26 mouse cellular contexts compared by ENCODE assay signal in genomic region chr7:126397822-126398221, GRCm38 (mm10). TPM values are rescaled to one million over a fixed set of nuclear protein-coding genes. Genes with fewer than 3 reads are reported as not detected.
A peak's percentile ranks its signal among the peaks of the same experiment; 100 is the strongest.
DNase-seq lines count a peak whose midpoint lies in the region; ATAC-seq and TF ChIP-seq lines count a peak whose summit lies in the region.
"Had no signal": no experiment of that assay in that cellular context is flagged by ENCODE, and none has a peak within 500 bp of the region (broad histone marks: within the 10 kb centered on the region; RNA-seq: fewer than 3 reads in every experiment).

No protein-coding gene starts in this region.

- H3K79me2 ChIP-seq in MEL (ENCODE audit: control insufficient read depth, insufficient read depth, low read length, poor library complexity): peaks cover 6% of the 10 kb centered on the region

- no peak for TF ChIP-seq CTCF in liver, postnatal 0 days (IDR thresholded peaks at IDR 0.05; ENCODE audit: low read depth)
- TF ChIP-seq CTCF in MEL (IDR thresholded peaks at IDR 0.05 in 2 of 3, conservative IDR thresholded peaks at IDR 0.05 in 1 of 3; ENCODE audit: control insufficient read depth in 1 of 3, insufficient read depth in 1 of 3, low read depth in 2 of 3, low read length in 3 of 3, poor library complexity in 1 of 3, severe bottlenecking in 1 of 3): no peak

- no peaks in the 10 kb centered on the region for H3K36me3 ChIP-seq in liver, embryonic 11.5 days (ENCODE audit: control insufficient read depth, insufficient read depth, low read length)
- H3K36me3 ChIP-seq in liver, postnatal 0 days (replicated peaks; ENCODE audit: insufficient read depth, low read length): no peaks in the 10 kb centered on the region; the same call in 1 of the 2 replicates
- peaks cover 0 to 18% of the 10 kb centered on the region in 2 experiments; a peak in 2 of 4 replicates for H3K36me3 ChIP-seq in MEL (ENCODE audit: control insufficient read depth in 1 of 2, insufficient read depth in 2 of 2, low read length in 2 of 2)
- H3K36me3 ChIP-seq in liver, embryonic 15.5 days (replicated peaks): 0 out of 2 replicates have a peak, but pooled peaks cover 4% of the 10 kb centered on the region
- H3K36me3 ChIP-seq: embryonic facial prominence, embryonic 15.5 days; forebrain, embryonic 12.5 days had no signal

- peaks cover 10% of the 10 kb centered on the region for H3K4me1 ChIP-seq in liver, embryonic 11.5 days (replicated peaks; ENCODE audit: control insufficient read depth, insufficient read depth, low read length)
- H3K4me1 ChIP-seq in liver, postnatal 0 days (ENCODE audit: insufficient read depth): no peaks in the 10 kb centered on the region
- H3K4me1 ChIP-seq in MEL (ENCODE audit: control insufficient read depth in 1 of 2, insufficient read depth in 2 of 2, low read length in 2 of 2): peaks cover 0 to 14% of the 10 kb centered on the region in 2 experiments; a peak in 2 of 4 replicates
- H3K4me1 ChIP-seq in liver, embryonic 15.5 days (replicated peaks): peaks cover 32% of the 10 kb centered on the region

- peak overlapping the region; percentile 54; the same call in 1 of the 2 replicates for H3K9ac ChIP-seq in liver, embryonic 11.5 days (ENCODE audit: low read depth, low read length)
- H3K9ac ChIP-seq in liver, postnatal 0 days (replicated peaks): no peak overlapping the region
- no peak overlapping the region for H3K9ac ChIP-seq in MEL (ENCODE audit: control insufficient read depth, low read depth, low read length, poor library complexity, severe bottlenecking)
- 0 out of 2 replicates have a peak overlapping the region, but pooled peaks have one; percentile 12 for H3K9ac ChIP-seq in liver, embryonic 15.5 days
- H3K9ac ChIP-seq: embryonic facial prominence, embryonic 13.5 days; embryonic facial prominence, embryonic 15.5 days; forebrain, embryonic 12.5 days had no signal

- WGBS in liver, embryonic 11.5 days: 41% methylated on average over 4 of the region's 4 CpGs
- 64% methylated on average over 4 of the region's 4 CpGs for WGBS in liver, postnatal 0 days (ENCODE audit: insufficient replicate concordance)
- WGBS in liver, embryonic 15.5 days (ENCODE audit: insufficient replicate concordance): 32% methylated on average over 4 of the region's 4 CpGs

- no peak overlapping the region for H3K27ac ChIP-seq in liver, embryonic 11.5 days (ENCODE audit: low read depth, low read length)
- H3K27ac ChIP-seq in liver, postnatal 0 days (ENCODE audit: low read depth): no peak overlapping the region
- H3K27ac ChIP-seq in MEL (ENCODE audit: control insufficient read depth, low read depth, low read length): peak overlapping the region; percentile 94; the same call in 1 of the 2 replicates
- H3K27ac ChIP-seq in liver, embryonic 15.5 days (replicated peaks): peak overlapping the region; percentile 53; the same call in 1 of the 2 replicates
- H3K27ac ChIP-seq: embryonic facial prominence, embryonic 13.5 days; embryonic facial prominence, embryonic 15.5 days; forebrain, embryonic 12.5 days had no signal

- H3K27me3 ChIP-seq in liver, embryonic 11.5 days (replicated peaks; ENCODE audit: control insufficient read depth, insufficient read depth, low read length): no peaks in the 10 kb centered on the region
- no peaks in the 10 kb centered on the region for H3K27me3 ChIP-seq in liver, postnatal 0 days (ENCODE audit: insufficient read depth, low read length)
- H3K27me3 ChIP-seq in MEL (ENCODE audit: control insufficient read depth in 1 of 2, insufficient read depth in 2 of 2, low read length in 2 of 2): no peaks in the 10 kb centered on the region
- H3K27me3 ChIP-seq in liver, embryonic 15.5 days: no peaks in the 10 kb centered on the region
- H3K27me3 ChIP-seq: CH12.LX; embryonic facial prominence, embryonic 13.5 days; embryonic facial prominence, embryonic 15.5 days; forebrain, embryonic 12.5 days had no signal

- TF ChIP-seq RAD21 in MEL (IDR thresholded peaks at IDR 0.05; ENCODE audit: low read depth, low read length): no peak

- no peak overlapping the region for H3K4me3 ChIP-seq in liver, embryonic 11.5 days (ENCODE audit: low read depth, low read length)
- no peak overlapping the region for H3K4me3 ChIP-seq in liver, postnatal 0 days (ENCODE audit: low read depth, low read length)
- H3K4me3 ChIP-seq in MEL (ENCODE audit: control insufficient read depth in 1 of 2, insufficient read depth in 1 of 2, low read depth in 2 of 2, low read length in 2 of 2): no peak overlapping the region
- H3K4me3 ChIP-seq in liver, embryonic 15.5 days (replicated peaks): no peak overlapping the region
- H3K4me3 ChIP-seq: embryonic facial prominence, embryonic 15.5 days; forebrain, embryonic 12.5 days had no signal

- no peak for DNase-seq in liver, embryonic 11.5 days (ENCODE audit: low spot score)
- no peak for DNase-seq in liver, postnatal 0 days
- peak; percentile 37 for DNase-seq in 416B (ENCODE audit: low read depth)
- peak; percentile 70 for DNase-seq in MEL (ENCODE audit: low read depth, low spot score)
- no peak for DNase-seq in embryo, embryonic 10 days (ENCODE audit: low spot score)
- no peak for DNase-seq in thymus, postnatal 0 days (ENCODE audit: low spot score)
- DNase-seq: adrenal gland, adult 2 months; adrenal gland, postnatal 14 days; adrenal gland, postnatal 36 days; B cell, adult 2 months; cerebellum, adult 11-12 months; cerebellum, postnatal 10 days; cerebellum, postnatal 25 days; embryo, embryonic 11 days had no signal

- no peak for ATAC-seq in liver, embryonic 11.5 days (replicated peaks; ENCODE audit: low FRiP score)
- no peak for ATAC-seq in liver, postnatal 0 days
- ATAC-seq in liver, embryonic 15.5 days (ENCODE audit: insufficient read depth): no peak
- ATAC-seq: CD4-positive, CD25-positive, alpha-beta regulatory T cell, adult 4 months; forebrain, embryonic 14.5 days; forebrain, embryonic 16.5 days had no signal

- H3K4me2 ChIP-seq in liver, embryonic 11.5 days: peak overlapping the region; percentile 71
- H3K4me2 ChIP-seq in liver, postnatal 0 days (ENCODE audit: low read depth, low read length): no peak overlapping the region
- peak overlapping the region; percentile 80 for H3K4me2 ChIP-seq in liver, embryonic 15.5 days

- TF ChIP-seq POLR2A in MEL (IDR thresholded peaks at IDR 0.05; ENCODE audit: control insufficient read depth in 1 of 2, insufficient read depth in 1 of 2, low read depth in 1 of 2, low read length in 2 of 2, poor library complexity in 1 of 2): no peak

- H3K9me3 ChIP-seq in liver, embryonic 11.5 days (ENCODE audit: control insufficient read depth, low read length): no peaks in the 10 kb centered on the region
- no peaks in the 10 kb centered on the region for H3K9me3 ChIP-seq in liver, postnatal 0 days (ENCODE audit: low read length)
- H3K9me3 ChIP-seq in MEL (replicated peaks; ENCODE audit: insufficient read depth, low read length): no peaks in the 10 kb centered on the region
- H3K9me3 ChIP-seq in liver, embryonic 15.5 days (replicated peaks): no peaks in the 10 kb centered on the region
- H3K9me3 ChIP-seq: embryonic facial prominence, embryonic 13.5 days; embryonic facial prominence, embryonic 15.5 days; forebrain, embryonic 10.5 days; forebrain, embryonic 12.5 days; G1E had no signal

- no peak for TF ChIP-seq EP300 in liver, postnatal 0 days (IDR thresholded peaks at IDR 0.05; ENCODE audit: low read depth)
- peak; percentile 67 for TF ChIP-seq EP300 in MEL (IDR thresholded peaks at IDR 0.05; ENCODE audit: low read depth in 1 of 2, low read length in 2 of 2)

RNA-seq across cellular contexts. Expression of gene Nfatc2ip, which starts 1.3 kb away (rescaled TPM):
- 3.6 and 4.0 TPM in 2 replicates for polyA plus RNA-seq in liver, embryonic 11.5 days (2014; fragmentation: Nextera tagmentation; extraction: Ambion mirVana)
- polyA plus RNA-seq in liver, postnatal 0 days (2015; fragmentation: Nextera tagmentation; extraction: Ambion mirVana): 1.4 and 1.5 TPM in 2 replicates
- 6.3 and 7.9 TPM in 2 replicates for total RNA-seq in MEL (2012; rRNA removed)
- polyA plus RNA-seq in MEL (2012; ENCODE audit: insufficient read depth in 1 of 2, insufficient read length in 2 of 2, low read depth in 1 of 2, low replicate concordance in 2 of 2, missing spikeins in 1 of 2): 10 to 100 TPM in 1 of 2 experiments, not detected in 1; 13.0 TPM
- 2.0 and 2.9 TPM in 2 replicates for polyA plus RNA-seq in liver, embryonic 15.5 days (2015; fragmentation: Nextera tagmentation; extraction: Ambion mirVana)
- 5.1 and 6.7 TPM in 2 replicates for polyA plus RNA-seq in thymus, postnatal 0 days (2015; fragmentation: Nextera tagmentation; extraction: Ambion mirVana)

RNA-seq across cellular contexts. Expression of gene Cd19, which starts 16.9 kb away (rescaled TPM):
- polyA plus RNA-seq in liver, embryonic 11.5 days (2014; fragmentation: Nextera tagmentation; extraction: Ambion mirVana): 0.13 TPM in 1 of 2 replicates, not detected in the other
- 8.7 and 9.1 TPM in 2 replicates for polyA plus RNA-seq in liver, postnatal 0 days (2015; fragmentation: Nextera tagmentation; extraction: Ambion mirVana)
- total RNA-seq in MEL (2012; rRNA removed): not detected in 2 replicates
- polyA plus RNA-seq in MEL (2012; ENCODE audit: insufficient read depth in 1 of 2, insufficient read length in 2 of 2, low read depth in 1 of 2, low replicate concordance in 2 of 2, missing spikeins in 1 of 2): not detected
- 2.3 and 3.1 TPM in 2 replicates for polyA plus RNA-seq in liver, embryonic 15.5 days (2015; fragmentation: Nextera tagmentation; extraction: Ambion mirVana)
- 0.13 and 0.22 TPM in 2 replicates for polyA plus RNA-seq in thymus, postnatal 0 days (2015; fragmentation: Nextera tagmentation; extraction: Ambion mirVana)
- total RNA-seq: G1E had no signal
- polyA plus RNA-seq: embryonic facial prominence, embryonic 11.5 days; embryonic facial prominence, embryonic 13.5 days; erythroblast, embryonic 14.5 days; forebrain, embryonic 12.5 days; forebrain, embryonic 14.5 days; forebrain, embryonic 16.5 days; G1E had no signal

RNA-seq across cellular contexts. Expression of gene Spns1, which starts 20.6 kb away (rescaled TPM):
- 43.8 and 43.9 TPM in 2 replicates for polyA plus RNA-seq in liver, embryonic 11.5 days (2014; fragmentation: Nextera tagmentation; extraction: Ambion mirVana)
- polyA plus RNA-seq in liver, postnatal 0 days (2015; fragmentation: Nextera tagmentation; extraction: Ambion mirVana): 17.2 and 18.6 TPM in 2 replicates
- 28.9 and 33.3 TPM in 2 replicates for total RNA-seq in MEL (2012; rRNA removed)
- 10 to 100 TPM in 1 of 2 experiments, not detected in 1; 81.6 TPM for polyA plus RNA-seq in MEL (2012; ENCODE audit: insufficient read depth in 1 of 2, insufficient read length in 2 of 2, low read depth in 1 of 2, low replicate concordance in 2 of 2, missing spikeins in 1 of 2)
- polyA plus RNA-seq in liver, embryonic 15.5 days (2015; fragmentation: Nextera tagmentation; extraction: Ambion mirVana): 17.7 and 20.6 TPM in 2 replicates
- polyA plus RNA-seq in thymus, postnatal 0 days (2015; fragmentation: Nextera tagmentation; extraction: Ambion mirVana): 39.4 and 43.3 TPM in 2 replicates

RNA-seq across cellular contexts. Expression of gene Lat, which starts 28.5 kb away (rescaled TPM):
- 18.8 and 20.3 TPM in 2 replicates for polyA plus RNA-seq in liver, embryonic 11.5 days (2014; fragmentation: Nextera tagmentation; extraction: Ambion mirVana)
- 8.7 and 9.2 TPM in 2 replicates for polyA plus RNA-seq in liver, postnatal 0 days (2015; fragmentation: Nextera tagmentation; extraction: Ambion mirVana)
- total RNA-seq in MEL (2012; rRNA removed): 0.62 and 0.75 TPM in 2 replicates
- polyA plus RNA-seq in MEL (2012; ENCODE audit: insufficient read depth in 1 of 2, insufficient read length in 2 of 2, low read depth in 1 of 2, low replicate concordance in 2 of 2, missing spikeins in 1 of 2): 1 to 10 TPM in 1 of 2 experiments, not detected in 1; 1.2 TPM
- 5.7 and 7.0 TPM in 2 replicates for polyA plus RNA-seq in liver, embryonic 15.5 days (2015; fragmentation: Nextera tagmentation; extraction: Ambion mirVana)
- 890 and 915 TPM in 2 replicates for polyA plus RNA-seq in thymus, postnatal 0 days (2015; fragmentation: Nextera tagmentation; extraction: Ambion mirVana)

RNA-seq across cellular contexts. Expression of gene Rabep2, which starts 30.7 kb away (rescaled TPM):
- polyA plus RNA-seq in liver, embryonic 11.5 days (2014; fragmentation: Nextera tagmentation; extraction: Ambion mirVana): 15.6 and 16.0 TPM in 2 replicates
- polyA plus RNA-seq in liver, postnatal 0 days (2015; fragmentation: Nextera tagmentation; extraction: Ambion mirVana): 7.1 and 7.2 TPM in 2 replicates
- total RNA-seq in MEL (2012; rRNA removed): 12.9 and 15.2 TPM in 2 replicates
- polyA plus RNA-seq in MEL (2012; ENCODE audit: insufficient read depth in 1 of 2, insufficient read length in 2 of 2, low read depth in 1 of 2, low replicate concordance in 2 of 2, missing spikeins in 1 of 2): 10 to 100 TPM in 1 of 2 experiments, not detected in 1; 16.2 TPM
- polyA plus RNA-seq in liver, embryonic 15.5 days (2015; fragmentation: Nextera tagmentation; extraction: Ambion mirVana): 6.3 TPM in 2 replicates
- polyA plus RNA-seq in thymus, postnatal 0 days (2015; fragmentation: Nextera tagmentation; extraction: Ambion mirVana): 22.2 and 22.7 TPM in 2 replicates

Comparison
In these comparisons a context has a peak if more than half of its experiments do, and no peak if none do; other contexts are left out.
1. H3K27ac ChIP-seq: peak in MEL (single experiment) and liver, embryonic 15.5 days (single experiment); none in liver, embryonic 11.5 days (single experiment) and liver, postnatal 0 days (single experiment).
2. H3K9ac ChIP-seq: peak in liver, embryonic 11.5 days (single experiment) and liver, embryonic 15.5 days (single experiment); none in liver, postnatal 0 days (single experiment) and MEL (single experiment).
3. DNase-seq: peak in 416B (single experiment) and MEL (single experiment); none in liver, embryonic 11.5 days (single experiment), liver, postnatal 0 days (single experiment), embryo, embryonic 10 days (single experiment) and thymus, postnatal 0 days (single experiment).